Comparison of ENCODE assay signal across 20 mouse cellular contexts in the genomic region with DNA sequence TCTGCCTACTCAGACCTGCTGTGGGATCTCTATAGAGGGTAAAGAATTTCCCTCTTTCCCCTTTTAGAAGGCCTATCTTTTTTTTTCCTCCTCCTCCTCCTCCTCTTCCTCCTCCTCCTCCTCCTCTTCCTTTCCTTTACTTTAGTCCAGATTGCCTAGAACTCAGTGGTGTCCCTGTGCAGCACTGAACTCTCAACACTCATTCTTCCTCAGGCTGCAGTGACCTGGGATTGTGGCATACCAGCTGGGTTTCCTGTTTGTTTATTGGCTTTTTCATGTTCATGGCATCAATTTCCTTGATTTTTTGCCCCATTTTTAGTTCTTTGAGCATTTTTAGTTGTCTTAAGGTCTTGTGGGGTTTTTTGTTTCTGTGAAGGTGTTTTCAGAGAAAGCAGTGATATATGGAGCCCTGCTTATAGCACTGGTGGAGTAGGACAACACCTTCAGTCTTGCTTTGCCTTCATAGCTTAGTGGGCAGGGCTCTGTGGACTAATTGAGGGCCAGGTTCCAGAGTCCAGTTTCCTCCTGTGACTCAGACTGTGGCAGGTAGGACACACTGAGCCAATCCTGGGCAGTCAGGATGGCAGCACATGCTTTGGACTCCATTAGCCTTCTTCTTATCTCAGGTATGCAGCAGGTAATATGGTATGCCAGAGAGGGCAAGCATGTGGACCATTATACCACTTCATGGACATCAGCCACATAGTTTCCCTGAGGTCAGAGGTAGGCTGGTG. TPM values are rescaled to one million over a fixed set of nuclear protein-coding genes. Genes with fewer than 3 reads are reported as not detected.
A peak's percentile ranks its signal among the peaks of the same experiment; 100 is the strongest.
DNase-seq lines count a peak whose midpoint lies in the region; ATAC-seq and TF ChIP-seq lines count a peak whose summit lies in the region.
"Had no signal": no experiment of that assay in that cellular context is flagged by ENCODE, and none has a peak within 500 bp of the region (broad histone marks: within the 10 kb centered on the region; RNA-seq: fewer than 3 reads in every experiment).

No protein-coding gene starts in this region.

- H3K27me3 ChIP-seq in kidney, embryonic 16.5 days (ENCODE audit: insufficient read depth, low read length), result no peaks in the 10 kb centered on the region
- no peaks in the 10 kb centered on the region for H3K27me3 ChIP-seq in midbrain, embryonic 11.5 days (ENCODE audit: control insufficient read depth, insufficient read depth, low read length)
- H3K27me3 ChIP-seq in midbrain, embryonic 13.5 days, result no peaks in the 10 kb centered on the region
- H3K27me3 ChIP-seq in small intestine, adult 2 months (ENCODE audit: control insufficient read depth, insufficient read depth, low read length), result no peaks in the 10 kb centered on the region
- H3K27me3 ChIP-seq: embryonic facial prominence, embryonic 12.5 days; forebrain, embryonic 15.5 days; heart, embryonic 12.5 days had no signal

- no peaks in the 10 kb centered on the region for H3K9me3 ChIP-seq in kidney, embryonic 16.5 days (ENCODE audit: low read length)
- no peaks in the 10 kb centered on the region for H3K9me3 ChIP-seq in midbrain, embryonic 11.5 days (ENCODE audit: control insufficient read depth, low read length)
- H3K9me3 ChIP-seq in midbrain, embryonic 13.5 days, result no peaks in the 10 kb centered on the region
- H3K9me3 ChIP-seq: embryonic facial prominence, embryonic 12.5 days; forebrain, embryonic 15.5 days; heart, embryonic 12.5 days; hindbrain, embryonic 10.5 days had no signal

- H3K27ac ChIP-seq in kidney, embryonic 16.5 days (ENCODE audit: low read length), result no peak overlapping the region
- H3K27ac ChIP-seq in midbrain, embryonic 11.5 days (ENCODE audit: low read depth, low read length), result no peak overlapping the region
- no peak overlapping the region for H3K27ac ChIP-seq in midbrain, embryonic 13.5 days
- H3K27ac ChIP-seq in small intestine, adult 2 months (ENCODE audit: insufficient read depth, low read depth, low read length), result peak overlapping the region; percentile 93
- H3K27ac ChIP-seq: embryonic facial prominence, embryonic 12.5 days; forebrain, embryonic 15.5 days; hindbrain, embryonic 10.5 days had no signal

- TF ChIP-seq POLR2A in small intestine, adult 2 months (IDR thresholded peaks at IDR 0.05; ENCODE audit: low read depth, low read length), result no peak

- no peak for ATAC-seq in kidney, embryonic 16.5 days (ENCODE audit: low FRiP score, low TSS enrichment)
- ATAC-seq in midbrain, embryonic 11.5 days (ENCODE audit: low FRiP score), result no peak
- no peak for ATAC-seq in midbrain, embryonic 13.5 days
- ATAC-seq: forebrain, embryonic 15.5 days had no signal

- no peak for TF ChIP-seq CTCF in small intestine, adult 2 months (IDR thresholded peaks at IDR 0.05; ENCODE audit: extremely low read depth, insufficient read length, insufficient replicate concordance, low read depth, low read length)

- no peaks in the 10 kb centered on the region for H3K4me1 ChIP-seq in kidney, embryonic 16.5 days (ENCODE audit: insufficient read depth, low read length)
- no peaks in the 10 kb centered on the region for H3K4me1 ChIP-seq in midbrain, embryonic 11.5 days (ENCODE audit: control insufficient read depth, insufficient read depth, low read length)
- H3K4me1 ChIP-seq in midbrain, embryonic 13.5 days (replicated peaks), result no peaks in the 10 kb centered on the region
- H3K4me1 ChIP-seq in small intestine, adult 2 months (ENCODE audit: control insufficient read depth, insufficient read depth, insufficient read length, low read length), result peaks cover 13% of the 10 kb centered on the region
- H3K4me1 ChIP-seq: embryonic facial prominence, embryonic 12.5 days; forebrain, embryonic 15.5 days; heart, embryonic 12.5 days; hindbrain, embryonic 10.5 days had no signal

- H3K36me3 ChIP-seq in kidney, embryonic 16.5 days (ENCODE audit: insufficient read depth, low read length), result peaks cover 69% of the 10 kb centered on the region
- peaks cover 30% of the 10 kb centered on the region for H3K36me3 ChIP-seq in midbrain, embryonic 11.5 days (ENCODE audit: control insufficient read depth, insufficient read depth, low read length)
- peaks cover 90% of the 10 kb centered on the region for H3K36me3 ChIP-seq in midbrain, embryonic 13.5 days
- H3K36me3 ChIP-seq in small intestine, adult 2 months (ENCODE audit: control insufficient read depth, insufficient read depth, low read length), result peaks cover 65% of the 10 kb centered on the region

- H3K4me3 ChIP-seq in kidney, embryonic 16.5 days (ENCODE audit: low read length), result no peak overlapping the region
- no peak overlapping the region for H3K4me3 ChIP-seq in midbrain, embryonic 11.5 days (ENCODE audit: low read depth, low read length)
- H3K4me3 ChIP-seq in midbrain, embryonic 13.5 days (replicated peaks), result no peak overlapping the region
- H3K4me3 ChIP-seq in small intestine, adult 2 months (ENCODE audit: low read depth, low read length), result no peak overlapping the region
- H3K4me3 ChIP-seq: embryonic facial prominence, embryonic 12.5 days; forebrain, embryonic 15.5 days; heart, embryonic 12.5 days; hindbrain, embryonic 10.5 days had no signal

- DNase-seq in kidney, adult 9 months, result peak; percentile 45
- DNase-seq in midbrain, embryonic 11.5 days (ENCODE audit: low spot score, missing footprints), result peak; percentile 12
- DNase-seq in frontal cortex, adult 2 months (ENCODE audit: extremely low spot score in 1 of 2, low spot score in 1 of 2), result no peak
- DNase-seq in left cerebral cortex, adult 11 months (ENCODE audit: low spot score), result no peak
- DNase-seq: adrenal gland, postnatal 10 days; cerebellum, adult 11 months; cerebellum, adult 8-10 months; cerebellum, postnatal 14 days; gastrocnemius, postnatal 25 days had no signal

- H3K9ac ChIP-seq in kidney, embryonic 16.5 days (replicated peaks; ENCODE audit: low read length), result no peak overlapping the region
- no peak overlapping the region for H3K9ac ChIP-seq in midbrain, embryonic 11.5 days (ENCODE audit: low read length)
- no peak overlapping the region for H3K9ac ChIP-seq in midbrain, embryonic 13.5 days (replicated peaks)
- H3K9ac ChIP-seq: embryonic facial prominence, embryonic 12.5 days; forebrain, embryonic 15.5 days; heart, embryonic 12.5 days had no signal

- no peak overlapping the region for H3K4me2 ChIP-seq in kidney, embryonic 16.5 days (replicated peaks; ENCODE audit: low read depth, low read length)
- H3K4me2 ChIP-seq in midbrain, embryonic 11.5 days, result no peak overlapping the region
- no peak overlapping the region for H3K4me2 ChIP-seq in midbrain, embryonic 13.5 days (replicated peaks)
- H3K4me2 ChIP-seq: embryonic facial prominence, embryonic 12.5 days; forebrain, embryonic 15.5 days; heart, embryonic 12.5 days had no signal

RNA-seq across cellular contexts. Expression of a gene that starts 9.3 kb away (rescaled TPM):
- not detected in 2 replicates for polyA plus RNA-seq in kidney, embryonic 16.5 days (2015; fragmentation: Nextera tagmentation; extraction: Ambion mirVana)
- polyA plus RNA-seq in midbrain, embryonic 11.5 days (2014; fragmentation: Nextera tagmentation; extraction: Ambion mirVana), result not detected in 2 replicates
- not detected in 2 replicates for polyA plus RNA-seq in midbrain, embryonic 13.5 days (2015; fragmentation: Nextera tagmentation; extraction: Ambion mirVana)
- not detected in 2 replicates for polyA plus RNA-seq in small intestine, adult 2 months (2012; rRNA removed)
- not detected in 2 replicates for polyA plus RNA-seq in frontal cortex, adult 2 months (2012; rRNA removed)
- polyA plus RNA-seq: brain, embryonic 14.5 days; C2C12; embryonic facial prominence, embryonic 12.5 days; forebrain, embryonic 11.5 days; forebrain, embryonic 15.5 days; heart, embryonic 12.5 days; heart, embryonic 16.5 days; hindbrain, embryonic 10.5 days had no signal

RNA-seq across cellular contexts. Expression of a gene that starts 11.3 kb away (rescaled TPM):
- 56.6 and 65.6 TPM in 2 replicates for polyA plus RNA-seq in kidney, embryonic 16.5 days (2015; fragmentation: Nextera tagmentation; extraction: Ambion mirVana)
- polyA plus RNA-seq in midbrain, embryonic 11.5 days (2014; fragmentation: Nextera tagmentation; extraction: Ambion mirVana), result 72.9 and 83.6 TPM in 2 replicates
- polyA plus RNA-seq in midbrain, embryonic 13.5 days (2015; fragmentation: Nextera tagmentation; extraction: Ambion mirVana), result 65.1 and 66.8 TPM in 2 replicates
- 24.6 and 51.4 TPM in 2 replicates for polyA plus RNA-seq in small intestine, adult 2 months (2012; rRNA removed)
- 60.7 and 65.4 TPM in 2 replicates for polyA plus RNA-seq in frontal cortex, adult 2 months (2012; rRNA removed)

RNA-seq across cellular contexts. Expression of a gene that starts 17.3 kb away (rescaled TPM):
- polyA plus RNA-seq in kidney, embryonic 16.5 days (2015; fragmentation: Nextera tagmentation; extraction: Ambion mirVana), result 70.4 and 71.7 TPM in 2 replicates
- polyA plus RNA-seq in midbrain, embryonic 11.5 days (2014; fragmentation: Nextera tagmentation; extraction: Ambion mirVana), result 2.5 and 4.1 TPM in 2 replicates
- 3.6 and 3.8 TPM in 2 replicates for polyA plus RNA-seq in midbrain, embryonic 13.5 days (2015; fragmentation: Nextera tagmentation; extraction: Ambion mirVana)
- 32.6 and 55.1 TPM in 2 replicates for polyA plus RNA-seq in small intestine, adult 2 months (2012; rRNA removed)
- 4.6 TPM in 2 replicates for polyA plus RNA-seq in frontal cortex, adult 2 months (2012; rRNA removed)

RNA-seq across cellular contexts. Expression of a gene that starts 33.1 kb away (rescaled TPM):
- polyA plus RNA-seq in kidney, embryonic 16.5 days (2015; fragmentation: Nextera tagmentation; extraction: Ambion mirVana), result 31.9 and 34.1 TPM in 2 replicates
- polyA plus RNA-seq in midbrain, embryonic 11.5 days (2014; fragmentation: Nextera tagmentation; extraction: Ambion mirVana), result 11.8 and 12.8 TPM in 2 replicates
- 32.6 and 41.9 TPM in 2 replicates for polyA plus RNA-seq in midbrain, embryonic 13.5 days (2015; fragmentation: Nextera tagmentation; extraction: Ambion mirVana)
- polyA plus RNA-seq in small intestine, adult 2 months (2012; rRNA removed), result 46.3 and 85.4 TPM in 2 replicates
- 136 and 143 TPM in 2 replicates for polyA plus RNA-seq in frontal cortex, adult 2 months (2012; rRNA removed)

RNA-seq across cellular contexts. Expression of a gene that starts 34.7 kb away (rescaled TPM):
- 7.8 and 10.1 TPM in 2 replicates for polyA plus RNA-seq in kidney, embryonic 16.5 days (2015; fragmentation: Nextera tagmentation; extraction: Ambion mirVana)
- polyA plus RNA-seq in midbrain, embryonic 11.5 days (2014; fragmentation: Nextera tagmentation; extraction: Ambion mirVana), result 18.0 and 18.1 TPM in 2 replicates
- polyA plus RNA-seq in midbrain, embryonic 13.5 days (2015; fragmentation: Nextera tagmentation; extraction: Ambion mirVana), result 15.9 and 16.5 TPM in 2 replicates
- 14.2 and 20.1 TPM in 2 replicates for polyA plus RNA-seq in small intestine, adult 2 months (2012; rRNA removed)
- 19.6 and 20.6 TPM in 2 replicates for polyA plus RNA-seq in frontal cortex, adult 2 months (2012; rRNA removed)

Comparison
In these comparisons a context has a peak if more than half of its experiments do, and no peak if none do; other contexts are left out.
1. DNase-seq: peak in kidney, adult 9 months (single experiment) and midbrain, embryonic 11.5 days (single experiment); none in frontal cortex, adult 2 months (0 of 2) and left cerebral cortex, adult 11 months (single experiment).